Mouse (Mus musculus): ENCODE data around the gene Tle6.

GRCm38 (mm10) chr10:81546332-81546731 lies 54.5 kb downstream of the Tle6 start:
- no peak for TF ChIP-seq CTCF (IDR thresholded peaks at IDR 0.05; ENCODE audit: low read depth)
- no peak for TF ChIP-seq EP300 (optimal IDR thresholded peaks at IDR 0.05)

All from stomach, postnatal 0 days (tissue).